Mouse (Mus musculus) layer of hippocampus, adult 2 months (tissue): Measurements from ENCODE around the gene Polm. TPM values are rescaled to one million over a fixed set of nuclear protein-coding genes. Genes with fewer than 3 reads are reported as not detected.
"Not testable (repeated sequence)": the region's sequence is repeated elsewhere in the genome, so short reads cannot be mapped to it uniquely, and the experiment has no call there.

Experiments
- DNase-seq, 2 experiments: peaks; one replicate each; pipeline ENCODE4 v3.0.0; 2022; ENCODE audit warnings: low spot score in 2 of 2
- H3K27ac ChIP-seq: fragments of 200-600 bp; 2 replicates; pipeline ENCODE4 v1.8.1; 2022
- H3K4me3 ChIP-seq: fragments of 200-600 bp; 2 replicates; pipeline ENCODE4 v1.8.1; 2022; ENCODE audit warnings: mild to moderate bottlenecking
- CTCF ChIP-seq: fragments of 200-600 bp; conservative IDR thresholded peaks from 2 replicates; pipeline ENCODE4 v1.8.1; 2022; ENCODE audit warnings: antibody characterized with exemption, mild to moderate bottlenecking, moderate library complexity
- total RNA-seq, 2 experiments: library from RNA; stranded (reverse); gene quantifications; 2 replicates each; pipeline ENCODE4 v1.2.3; 2021

Gene Polm
- total RNA-seq, 2 experiments from 2014 or later, result 14.1 to 15.5 TPM

DNA sequence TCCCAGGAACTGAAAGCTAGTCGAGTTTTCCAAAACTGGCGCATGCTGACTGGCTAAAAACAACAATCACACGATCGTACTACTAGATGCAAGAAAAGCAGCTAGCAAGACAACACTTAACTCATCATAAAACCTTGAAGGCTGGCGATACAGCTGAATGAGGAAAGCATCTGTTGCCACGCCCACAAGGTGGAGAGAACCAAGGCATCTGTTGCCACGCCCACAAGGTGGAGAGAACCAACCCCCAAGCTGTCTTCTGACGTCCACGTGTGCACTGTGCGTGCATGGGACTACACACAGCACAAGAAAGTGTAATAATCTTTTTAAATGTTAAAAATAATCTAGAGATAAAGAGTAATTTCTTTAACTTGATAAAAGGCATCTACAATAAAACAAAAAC, 24.4 kb downstream of the Polm start:
- no peak overlapping the region for H3K4me3 ChIP-seq
- TF ChIP-seq CTCF, result no peak
- DNase-seq, result no peak
- H3K27ac ChIP-seq, result no peak overlapping the region

DNA sequence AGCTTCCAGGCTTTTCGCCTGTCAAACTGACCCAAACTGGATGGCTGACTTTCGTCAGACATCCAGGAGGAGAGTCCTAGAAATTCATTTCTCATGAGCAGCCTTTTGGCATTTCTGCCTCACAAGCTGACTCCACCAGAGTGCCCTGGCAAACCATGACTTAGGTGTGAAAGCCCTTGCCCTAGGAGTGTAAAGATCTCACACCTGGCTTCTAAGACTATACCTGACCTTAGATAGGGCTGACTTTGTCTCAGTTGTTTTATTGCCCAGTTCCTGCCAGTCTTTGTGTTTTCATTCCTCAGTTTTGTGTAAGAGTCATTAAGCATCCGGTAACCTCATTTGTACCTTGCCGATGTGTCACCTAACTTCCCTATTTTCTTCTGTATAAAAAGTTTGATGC, 28.3 kb downstream of the Polm start:
- H3K27ac ChIP-seq, H3K4me3 ChIP-seq, DNase-seq: not testable (repeated sequence)

GRCm38 (mm10) chr11:5807956-5808355, 29.9 kb downstream of the Polm start:
- no peak for DNase-seq
- Histone ChIP-seq H3K27ac (no peak overlapping the region), H3K4me3 (no peak overlapping the region)
- TF ChIP-seq CTCF, result no peak

DNA sequence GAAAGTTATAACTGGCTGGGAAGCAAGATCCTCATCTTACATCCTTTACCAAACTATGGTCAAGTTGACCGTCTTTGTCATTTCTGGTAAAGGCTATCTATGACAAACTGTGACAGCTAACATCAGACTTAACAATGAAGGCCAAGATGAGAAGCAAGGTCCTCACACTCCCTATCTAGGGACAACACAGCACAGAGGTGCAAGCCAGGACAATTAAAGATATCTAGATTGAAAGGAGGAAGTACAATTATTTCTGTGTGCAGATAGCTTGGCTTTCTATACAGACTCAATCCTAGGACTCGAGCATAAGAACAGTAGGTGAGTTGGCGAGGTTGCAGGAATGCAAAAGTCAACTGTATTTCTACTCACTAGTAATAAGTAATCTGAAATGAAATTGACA, 32.1 kb downstream of the Polm start:
- no peak for DNase-seq
- Histone ChIP-seq H3K27ac (no peak overlapping the region), H3K4me3 (no peak overlapping the region)
- no peak for TF ChIP-seq CTCF

DNA sequence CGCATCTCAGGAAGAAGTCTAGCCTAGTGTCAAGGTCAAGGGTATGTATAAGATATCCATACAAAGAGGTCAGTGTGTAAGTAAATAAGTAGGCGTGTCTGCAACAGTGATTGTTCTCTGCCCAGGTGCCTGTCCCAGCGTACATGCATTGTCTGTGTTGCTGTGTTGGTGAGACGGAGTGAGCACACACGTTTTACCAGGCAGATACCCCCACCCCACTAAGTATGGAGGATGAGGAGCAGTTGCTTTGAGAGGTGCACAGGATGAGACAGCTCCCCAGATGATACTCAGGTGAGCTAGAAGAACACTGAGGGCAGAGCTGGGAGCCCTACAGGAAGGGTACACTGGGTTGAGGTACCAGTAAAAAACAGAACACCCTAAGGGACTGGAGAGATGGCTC, 33.6 kb downstream of the Polm start:
- H3K27ac ChIP-seq, result peak overlapping the region; percentile 72
- no peak for DNase-seq
- no peak for TF ChIP-seq CTCF
- no peak overlapping the region for H3K4me3 ChIP-seq

DNA sequence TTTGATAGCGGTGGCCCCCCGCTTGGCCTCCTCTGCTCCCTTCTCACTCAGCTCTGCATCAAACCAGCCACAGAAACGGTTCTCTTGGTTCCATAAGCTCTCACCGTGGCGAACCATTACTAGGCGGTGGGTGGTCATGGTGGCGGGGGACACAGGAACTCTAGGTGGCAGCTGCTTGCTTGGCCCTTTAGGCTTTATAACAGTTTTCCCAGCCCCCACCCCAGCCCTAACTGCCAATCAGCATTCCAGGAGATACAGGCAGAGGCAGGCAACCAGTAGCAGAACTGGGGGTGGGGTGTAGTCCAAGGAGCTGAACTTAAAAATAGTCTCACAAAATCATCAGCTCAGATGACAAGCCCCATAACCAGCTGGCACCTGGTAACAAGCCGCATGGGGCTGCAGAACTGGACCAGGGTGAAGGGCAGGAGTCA, 34.2 kb downstream of the Polm start, which contains the start of gene Pgam2:
Pgam2 (minus strand) TSS at position 183 of the 431 bp plus-strand sequence.
- H3K27ac ChIP-seq, result peak within 1 kb of the TSS; percentile 72
- peak in 1 of 2 experiments; percentile 47 for DNase-seq
- peak within 1 kb of the TSS; percentile 29; the same call in 1 of the 2 replicates for H3K4me3 ChIP-seq
- no peak for TF ChIP-seq CTCF

- Histone ChIP-seq H3K4me3 (no peak overlapping the region; the same call in 1 of the 2 replicates), H3K27ac (peak overlapping the region; percentile 72)
- no peak for TF ChIP-seq CTCF
- DNase-seq, result no peak
Observed at GRCm38 (mm10) chr11:5802457-5803217, 35.2 kb downstream of the Polm start.

DNA sequence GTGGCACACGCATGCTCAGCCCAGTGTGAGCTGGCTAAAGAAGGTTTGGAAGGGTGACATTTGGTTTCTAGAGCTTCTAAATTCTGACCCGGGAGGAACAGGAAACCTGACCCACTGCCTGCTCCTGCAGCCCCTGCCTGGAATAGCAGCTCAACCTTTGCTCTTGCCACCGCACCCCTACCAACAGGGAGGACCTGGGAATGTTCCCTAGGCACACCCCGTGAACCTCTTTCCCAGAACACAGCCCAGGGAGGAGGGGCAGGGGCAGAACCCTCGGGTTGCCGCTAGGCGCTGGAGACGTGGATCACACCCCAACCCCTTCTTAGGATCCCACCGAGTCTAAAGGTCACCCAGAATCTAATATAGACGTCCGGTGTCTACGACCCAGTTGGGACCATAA, 35.8 kb downstream of the Polm start:
- H3K27ac ChIP-seq, result peak overlapping the region; percentile 23; the same call in 1 of the 2 replicates
- DNase-seq, result no peak
- no peak overlapping the region for H3K4me3 ChIP-seq
- no peak for TF ChIP-seq CTCF

DNA sequence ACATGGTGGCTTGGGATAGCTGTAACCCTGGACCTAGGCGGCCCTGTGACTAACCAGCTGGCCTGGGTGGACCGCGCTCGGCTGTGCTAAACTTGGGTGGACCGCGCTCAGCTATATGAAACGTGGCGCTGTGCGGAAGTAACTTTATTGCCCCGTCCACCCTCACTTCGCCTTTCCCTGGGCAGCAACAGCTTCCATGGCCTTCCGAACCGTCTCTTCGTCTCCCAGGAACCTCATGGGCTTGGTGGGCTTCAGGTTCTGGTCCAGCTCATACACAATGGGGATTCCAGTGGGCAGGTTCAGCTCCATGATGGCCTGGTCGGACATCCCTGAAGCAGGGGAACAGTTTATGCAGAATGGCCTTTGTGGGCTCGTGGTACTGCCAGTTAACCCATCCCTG, 36.3 kb downstream of the Polm start:
- no peak overlapping the region for H3K27ac ChIP-seq
- no peak for TF ChIP-seq CTCF

GRCm38 (mm10) chr11:5799621-5800490, 38.0 kb downstream of the Polm start:
- no peak overlapping the region for H3K27ac ChIP-seq
- TF ChIP-seq CTCF, result no peak
- DNase-seq, result no peak
- H3K4me3 ChIP-seq, result no peak overlapping the region

More for the DNA sequence above, 36.3 kb downstream of the Polm start:
- no peak for DNase-seq
- H3K4me3 ChIP-seq, result no peak overlapping the region

GRCm38 (mm10) chr11:5797928-5798327, 39.9 kb downstream of the Polm start:
- H3K4me3 ChIP-seq, result no peak overlapping the region
- DNase-seq, result no peak
- H3K27ac ChIP-seq, result 0 out of 2 replicates have a peak overlapping the region, but pooled peaks have one; percentile 94
- TF ChIP-seq CTCF, result no peak

DNA sequence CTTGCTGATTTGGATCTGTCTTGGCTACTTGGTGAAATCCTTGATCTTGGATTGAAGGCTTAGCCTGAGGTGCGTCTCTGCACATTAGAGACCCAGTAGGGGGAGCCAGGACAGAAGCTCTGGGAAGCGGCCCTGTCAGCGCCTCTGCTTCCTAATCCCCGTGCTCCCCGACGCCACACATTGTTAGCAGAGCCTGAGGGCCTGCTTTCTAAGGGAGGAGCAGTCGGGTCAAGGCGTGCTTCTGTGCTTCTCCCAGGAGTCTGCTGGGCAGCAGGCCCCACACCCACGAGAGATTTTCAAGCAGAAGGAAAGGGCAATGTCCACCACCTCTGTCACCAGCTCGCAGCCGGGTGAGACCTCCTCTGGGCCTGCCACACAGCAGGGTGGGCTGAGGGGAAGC, 40.4 kb downstream of the Polm start:
- no peak for DNase-seq
- Histone ChIP-seq H3K27ac (0 out of 2 replicates have a peak overlapping the region, but pooled peaks have one; percentile 94), H3K4me3 (no peak overlapping the region)
- TF ChIP-seq CTCF, result 0 out of 2 replicates have a peak, but pooled peaks have one; percentile 19

GRCm38 (mm10) chr11:5796939-5797338, 40.9 kb downstream of the Polm start:
- Histone ChIP-seq H3K27ac (peak overlapping the region; percentile 94), H3K4me3 (no peak overlapping the region)
- TF ChIP-seq CTCF, result no peak
- DNase-seq, result no peak

GRCm38 (mm10) chr11:5795706-5796105, 42.1 kb downstream of the Polm start:
- Histone ChIP-seq H3K4me3 (no peak overlapping the region), H3K27ac (peak overlapping the region; percentile 94)
- TF ChIP-seq CTCF, result no peak
- DNase-seq, result peak; percentile 57 to 87
